ENCODE assay signal across 31 mouse cellular contexts in the genomic region with DNA sequence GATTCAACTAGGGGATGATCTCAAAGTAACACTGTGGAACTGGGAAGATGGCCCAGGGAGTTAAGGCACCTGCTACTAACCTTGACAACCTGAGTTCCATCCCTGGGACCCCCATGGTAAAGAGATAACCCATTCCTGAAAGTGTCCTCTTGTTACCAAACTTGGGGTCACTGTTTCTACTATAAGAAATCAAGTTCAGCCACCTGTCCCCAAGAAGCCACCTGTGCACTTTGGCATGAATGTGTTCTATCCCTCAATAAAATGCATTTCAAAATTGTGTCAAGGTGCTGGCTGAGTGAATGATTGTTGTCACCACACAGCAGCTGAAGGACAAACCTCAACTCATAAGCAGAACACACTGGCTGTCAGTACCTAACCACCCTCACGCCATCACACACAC. TPM values are rescaled to one million over a fixed set of nuclear protein-coding genes. Genes with fewer than 3 reads are reported as not detected.
"Had no signal": no experiment of that assay in that cellular context is flagged by ENCODE, and none has a peak within 500 bp of the region (broad histone marks: within the 10 kb centered on the region; RNA-seq: fewer than 3 reads in every experiment).

No protein-coding gene starts in this region.

- H3K9ac ChIP-seq: limb, embryonic 12.5 days; limb, embryonic 13.5 days; limb, embryonic 15.5 days; liver, embryonic 13.5 days; liver, embryonic 14.5 days; liver, embryonic 15.5 days; lung, embryonic 14.5 days; lung, embryonic 15.5 days; midbrain, embryonic 12.5 days; midbrain, embryonic 13.5 days; midbrain, embryonic 15.5 days; neural tube, embryonic 12.5 days; neural tube, embryonic 13.5 days had no signal

- DNase-seq: left cerebral cortex, postnatal 4 days; liver; liver, embryonic 13.5 days; lung, adult 18-20 months; lung, adult 2 months; lung, embryonic 14.5 days; lung, postnatal 10 days; lung, postnatal 14 days; lung, postnatal 36 days; lung, postnatal 4 days; midbrain, embryonic 14.5 days had no signal

- H3K4me3 ChIP-seq: left cerebral cortex, adult 2 months; limb, embryonic 10.5 days; limb, embryonic 12.5 days; limb, embryonic 13.5 days; limb, embryonic 15.5 days; liver, embryonic 13.5 days; liver, embryonic 15.5 days; lung, embryonic 15.5 days; megakaryocyte, embryonic 14.5 days; midbrain, embryonic 10.5 days; midbrain, embryonic 12.5 days; midbrain, embryonic 13.5 days; midbrain, embryonic 15.5 days; neural tube, embryonic 12.5 days; neural tube, embryonic 13.5 days had no signal

- H3K36me3 ChIP-seq: midbrain, embryonic 15.5 days; neural tube, embryonic 12.5 days; neural tube, embryonic 13.5 days had no signal

- ATAC-seq: lung, postnatal 0 days; midbrain, embryonic 13.5 days; midbrain, embryonic 15.5 days; midbrain, embryonic 16.5 days had no signal

- H3K27me3 ChIP-seq: limb, embryonic 12.5 days; limb, embryonic 13.5 days; limb, embryonic 15.5 days; liver, embryonic 13.5 days; liver, embryonic 15.5 days; lung, embryonic 15.5 days; midbrain, embryonic 12.5 days; midbrain, embryonic 13.5 days; midbrain, embryonic 15.5 days; neural tube, embryonic 12.5 days; neural tube, embryonic 13.5 days had no signal

- H3K9me3 ChIP-seq: limb, embryonic 10.5 days; limb, embryonic 12.5 days; limb, embryonic 13.5 days; limb, embryonic 15.5 days; liver, embryonic 13.5 days; liver, embryonic 15.5 days; lung, embryonic 15.5 days; midbrain, embryonic 10.5 days; midbrain, embryonic 12.5 days; midbrain, embryonic 13.5 days; midbrain, embryonic 15.5 days; neural tube, embryonic 12.5 days; neural tube, embryonic 13.5 days had no signal

- H3K4me2 ChIP-seq: limb, embryonic 12.5 days; limb, embryonic 13.5 days; limb, embryonic 15.5 days; liver, embryonic 13.5 days; liver, embryonic 15.5 days; lung, embryonic 14.5 days; lung, embryonic 15.5 days; midbrain, embryonic 11.5 days; midbrain, embryonic 12.5 days; midbrain, embryonic 13.5 days; midbrain, embryonic 15.5 days; neural tube, embryonic 12.5 days; neural tube, embryonic 13.5 days had no signal

- H3K27ac ChIP-seq: left cerebral cortex, adult 2 months; limb, embryonic 10.5 days; limb, embryonic 12.5 days; limb, embryonic 13.5 days; limb, embryonic 15.5 days; liver, embryonic 13.5 days; liver, embryonic 14.5 days; liver, embryonic 15.5 days; lung, embryonic 15.5 days; macrophage; midbrain, embryonic 12.5 days; midbrain, embryonic 13.5 days; midbrain, embryonic 15.5 days; neural tube, embryonic 12.5 days; neural tube, embryonic 13.5 days had no signal

- H3K4me1 ChIP-seq: limb, embryonic 10.5 days; limb, embryonic 12.5 days; limb, embryonic 13.5 days; limb, embryonic 15.5 days; liver, embryonic 13.5 days; liver, embryonic 15.5 days; lung, embryonic 15.5 days; megakaryocyte, embryonic 14.5 days; midbrain, embryonic 12.5 days; midbrain, embryonic 13.5 days; midbrain, embryonic 15.5 days; neural tube, embryonic 12.5 days; neural tube, embryonic 13.5 days had no signal

RNA-seq across cellular contexts. Expression of a gene that starts 30.2 kb away (rescaled TPM):
- total RNA-seq: monocyte, adult 5-6 weeks had no signal
- polyA plus RNA-seq: macrophage had no signal
